Mouse (Mus musculus) adrenal gland, adult 8-10 months (tissue): ENCODE data around the gene Nod1. TPM values are rescaled to one million over a fixed set of nuclear protein-coding genes. Genes with fewer than 3 reads are reported as not detected.
A peak's percentile ranks its signal among the peaks of the same experiment; 100 is the strongest.

ENCODE experiments used
- DNase-seq: peaks from one replicate; pipeline ENCODE4 v3.0.0; 2022
- total RNA-seq, 4 experiments: library from RNA; stranded (reverse); gene quantifications; 2 replicates each; pipeline ENCODE4 v1.2.4; 2022

Gene Nod1
- total RNA-seq, 4 experiments from 2014 or later: 9.1 to 14.0 (median 11.6) TPM

DNA sequence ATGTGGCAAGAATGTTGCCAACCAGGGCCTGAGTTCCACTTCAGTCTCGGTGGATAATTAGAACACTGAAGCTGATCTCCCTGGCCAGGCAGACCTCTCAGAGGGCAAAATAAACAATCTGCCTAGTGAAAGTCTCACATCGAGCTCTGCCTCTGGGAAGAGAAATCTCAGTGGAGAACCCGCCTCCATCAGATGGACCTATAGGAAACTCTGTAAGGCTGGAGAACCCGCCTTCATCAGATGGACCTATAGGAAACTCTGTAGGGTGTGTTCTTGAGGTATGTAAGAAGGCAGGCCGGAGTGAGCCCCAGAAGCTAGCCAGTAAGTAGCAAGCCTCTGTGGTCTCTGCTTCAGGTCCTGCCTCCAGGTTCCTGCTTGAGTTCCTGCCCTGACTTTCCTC, 37.5 kb downstream of the Nod1 start:
- no peak for DNase-seq

DNA sequence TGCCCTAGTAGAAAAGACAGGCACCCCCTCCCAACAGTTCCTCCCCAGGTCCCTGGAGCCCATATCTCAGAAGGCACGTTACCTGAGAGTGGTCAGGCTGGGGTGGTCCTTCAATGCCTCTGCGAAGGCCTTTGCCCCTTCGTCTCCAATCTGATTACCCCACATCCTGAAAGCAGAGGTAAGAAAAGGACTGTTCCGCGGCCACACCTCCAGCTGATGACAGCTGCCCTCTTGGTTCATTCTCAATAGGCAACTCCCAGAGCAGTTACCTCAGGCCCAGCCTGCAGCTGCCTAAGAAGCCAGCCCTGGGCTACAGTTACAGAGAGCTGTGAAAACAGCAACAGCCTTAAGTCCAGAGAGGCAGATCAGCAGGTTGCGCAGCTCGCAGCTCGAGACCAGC, 38.1 kb downstream of the Nod1 start:
- no peak for DNase-seq

DNA sequence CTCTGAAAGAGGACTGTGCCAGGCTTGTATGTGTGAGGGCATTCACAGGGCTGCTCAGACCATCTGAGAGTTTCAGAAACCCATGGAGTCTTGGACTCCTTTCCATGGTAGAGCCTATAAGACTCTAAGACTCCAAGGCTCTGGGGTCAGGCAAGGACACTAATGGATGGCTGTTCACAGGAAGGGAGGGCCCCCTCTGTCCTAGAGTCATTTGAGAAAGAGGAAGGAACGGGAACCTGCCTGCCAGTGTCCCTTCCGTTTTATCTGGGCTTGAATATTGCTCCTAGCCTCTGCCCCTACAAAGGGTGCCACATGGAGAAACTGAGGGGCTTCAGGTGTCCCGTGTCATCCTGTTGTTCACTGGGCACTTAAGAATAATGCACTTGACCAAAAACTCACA, 38.5 kb downstream of the Nod1 start:
- DNase-seq: no peak

DNA sequence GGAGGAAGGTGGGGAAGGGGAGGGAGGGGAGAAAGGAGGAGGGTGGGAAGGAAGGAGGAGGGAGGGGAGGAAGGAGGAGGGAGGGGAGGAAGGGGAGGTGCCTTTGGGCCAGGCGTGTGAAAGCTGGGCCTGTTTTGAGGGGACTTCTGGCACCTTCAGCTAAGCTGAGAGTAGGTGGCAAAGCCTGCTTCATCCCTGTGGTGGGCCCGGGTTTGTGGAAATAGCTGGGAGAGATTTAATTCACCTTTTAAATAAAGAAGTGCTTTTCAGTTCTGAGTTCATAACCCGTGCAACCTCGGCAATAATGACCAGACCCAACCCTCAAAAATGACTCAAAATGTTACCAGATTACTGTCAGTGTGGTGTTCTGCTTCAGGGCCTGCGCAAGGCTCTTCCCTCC, 39.2 kb downstream of the Nod1 start:
- no peak for DNase-seq

DNA sequence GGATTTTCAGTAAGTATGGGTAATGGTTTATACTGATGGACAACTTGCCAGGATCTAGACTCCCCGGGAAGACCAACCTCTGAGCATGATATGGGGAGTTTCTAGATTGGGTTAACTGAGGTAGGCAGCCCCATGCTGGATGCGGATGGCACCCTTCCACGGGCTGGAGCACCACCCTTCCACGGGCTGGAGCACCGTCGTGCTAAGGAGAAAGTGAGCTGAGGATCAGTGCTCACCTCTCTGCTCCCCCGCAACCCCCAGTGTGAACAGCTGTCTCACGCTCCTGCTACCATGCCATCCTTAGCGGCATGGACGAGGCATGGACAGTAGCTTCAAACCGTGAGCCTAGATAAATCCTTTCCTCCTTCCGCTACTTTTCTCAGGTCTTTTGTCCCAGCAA, 39.9 kb downstream of the Nod1 start:
- DNase-seq: no peak

DNA sequence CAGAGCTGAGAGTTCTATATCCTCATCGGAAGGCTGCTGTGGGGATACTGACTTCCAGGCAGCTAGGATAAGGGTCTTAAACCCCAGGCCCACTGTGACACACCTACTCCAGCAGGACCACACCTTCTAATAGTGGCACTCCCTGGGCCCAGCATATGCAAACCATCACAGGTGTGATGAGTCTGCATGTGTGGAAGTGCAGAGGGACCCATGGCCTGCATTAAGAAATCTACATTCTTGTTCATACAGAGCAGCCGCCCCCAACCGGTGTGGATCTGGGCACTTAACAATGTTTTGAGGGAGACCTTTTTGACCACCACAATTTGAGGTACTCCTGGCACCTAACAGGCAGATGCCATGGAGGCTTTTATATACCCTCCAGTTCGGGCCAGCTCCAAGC, 40.8 kb downstream of the Nod1 start:
- DNase-seq: no peak

DNA sequence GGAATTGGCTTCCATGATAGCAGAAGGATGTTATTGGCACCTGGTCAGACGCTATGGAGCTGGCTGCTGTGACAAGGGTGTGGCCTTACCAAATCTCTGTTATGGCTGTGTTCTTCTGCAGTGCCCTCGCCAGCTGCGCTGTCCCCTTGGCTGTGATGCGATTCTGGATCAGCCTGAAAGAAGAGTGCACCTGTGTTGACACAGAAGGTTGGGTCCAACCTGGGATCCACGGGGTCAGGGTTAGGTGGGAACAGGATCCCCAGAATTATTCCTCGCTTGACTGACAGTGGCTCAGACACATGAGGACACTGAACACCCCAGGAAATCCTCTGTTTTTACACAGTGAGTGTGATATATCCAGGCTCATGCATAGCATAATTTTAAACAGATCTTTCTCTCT, 44.5 kb downstream of the Nod1 start:
- no peak for DNase-seq

DNA sequence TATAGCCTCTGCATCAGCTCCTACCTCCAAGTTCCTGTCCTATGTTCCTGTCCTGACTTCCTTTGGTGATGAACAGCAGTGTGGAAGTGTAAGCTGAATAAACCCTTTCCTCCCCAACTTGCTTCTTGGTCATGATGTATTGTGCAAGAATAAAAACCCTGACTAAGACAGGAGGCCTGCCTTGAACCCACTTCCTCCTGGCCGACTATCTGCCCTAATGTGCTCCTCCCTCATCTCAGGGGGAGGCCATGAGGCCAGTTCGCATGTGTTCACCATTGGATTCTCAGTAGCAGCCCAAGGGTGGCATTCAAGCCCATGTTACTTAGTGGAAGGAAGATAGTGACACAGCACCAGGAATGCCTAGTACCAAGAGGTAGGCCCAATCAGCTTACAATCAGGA, 45.5 kb downstream of the Nod1 start:
- DNase-seq: no peak

DNA sequence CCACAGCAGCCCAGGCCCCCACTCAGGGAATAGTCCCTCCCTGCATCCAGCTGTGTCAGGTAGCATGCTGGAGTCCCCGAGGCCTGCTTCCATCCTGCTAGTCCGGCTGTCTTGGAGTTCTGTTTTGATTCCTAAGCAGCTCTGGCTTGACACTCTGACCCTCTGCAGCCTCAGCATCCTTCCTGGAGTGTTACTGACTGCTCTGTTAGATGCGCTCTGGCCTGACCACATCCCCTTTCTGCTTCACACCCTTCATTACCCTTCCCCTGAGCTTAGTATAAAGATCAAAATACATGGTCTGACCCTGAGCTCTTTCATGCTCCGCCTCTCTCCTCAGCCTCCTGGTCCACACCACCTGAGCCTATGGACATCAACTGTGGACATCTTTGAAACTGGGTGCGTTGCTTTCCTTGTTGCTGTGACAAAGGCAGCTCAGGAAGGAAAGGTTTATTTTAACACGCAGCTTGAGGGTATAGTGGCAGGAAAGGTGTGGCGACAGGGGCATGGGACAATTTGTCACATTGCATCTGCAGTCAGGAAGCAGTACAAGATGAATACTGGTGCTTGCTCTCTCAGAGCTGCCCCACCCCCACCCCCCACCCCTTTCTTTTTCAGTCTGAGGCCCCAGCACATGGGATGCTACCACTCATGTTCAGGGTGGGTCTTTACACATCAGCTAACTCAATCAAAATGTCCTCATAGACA, 46.5 kb downstream of the Nod1 start:
- DNase-seq: no peak

GRCm38 (mm10) chr6:54924538-54924937, 47.9 kb downstream of the Nod1 start:
- no peak for DNase-seq

DNA sequence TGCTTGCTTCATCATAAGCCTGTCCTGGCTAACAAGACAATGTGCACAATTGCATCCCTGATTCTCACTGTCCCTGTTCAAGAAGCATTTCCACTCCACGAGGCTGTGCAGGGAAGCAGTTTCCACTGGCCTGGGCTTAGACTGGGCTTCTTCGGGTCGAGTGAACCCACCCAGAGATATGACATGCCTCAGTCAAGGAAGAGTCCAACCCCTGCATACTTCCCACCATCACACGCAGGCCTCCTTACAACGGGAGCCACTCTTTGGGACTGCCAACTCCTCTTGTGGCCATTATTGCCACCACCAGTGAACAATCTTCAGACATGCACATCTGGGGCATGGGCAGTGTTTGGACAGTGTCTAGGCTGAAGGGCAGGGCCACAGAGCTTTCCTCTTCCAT, 53.9 kb downstream of the Nod1 start:
- no peak for DNase-seq

GRCm38 (mm10) chr6:54917523-54917922, 54.9 kb downstream of the Nod1 start:
- DNase-seq: no peak

- no peak for DNase-seq
These were observed 55.5 kb downstream of the Nod1 start for GRCm38 (mm10) chr6:54916941-54917340.

DNA sequence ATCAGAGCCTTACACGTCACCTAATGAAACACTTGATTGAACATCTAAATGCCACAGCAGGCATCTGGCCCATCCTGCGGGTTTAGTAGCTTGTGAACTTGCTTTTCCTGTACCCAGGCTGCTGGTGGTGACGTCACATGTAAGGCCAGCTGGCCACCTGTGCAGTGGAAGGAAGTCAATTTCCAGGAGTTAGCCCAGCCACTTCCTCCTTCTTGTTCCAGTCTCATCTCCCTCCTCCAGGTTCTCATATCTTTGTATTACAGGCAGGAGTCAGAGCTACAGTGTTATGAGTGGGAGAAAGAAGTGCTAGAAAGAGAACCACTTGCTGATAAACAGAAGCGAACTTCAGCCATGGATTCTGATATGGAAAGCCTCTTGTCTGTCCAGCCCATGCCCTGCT, 56.2 kb downstream of the Nod1 start:
- no peak for DNase-seq

GRCm38 (mm10) chr6:54914977-54915376, 57.4 kb downstream of the Nod1 start:
- no peak for DNase-seq

GRCm38 (mm10) chr6:54906053-54907040, 66.1 kb downstream of the Nod1 start:
- no peak for DNase-seq

- DNase-seq: no peak
These were observed 69.9 kb downstream of the Nod1 start for GRCm38 (mm10) chr6:54902547-54902946.

GRCm38 (mm10) chr6:54900256-54900655, 72.2 kb downstream of the Nod1 start:
- no peak for DNase-seq

- DNase-seq: no peak
These were observed 81.0 kb downstream of the Nod1 start for GRCm38 (mm10) chr6:54891384-54891783.

GRCm38 (mm10) chr6:54890221-54890620, 82.2 kb downstream of the Nod1 start:
- DNase-seq: no peak

DNA sequence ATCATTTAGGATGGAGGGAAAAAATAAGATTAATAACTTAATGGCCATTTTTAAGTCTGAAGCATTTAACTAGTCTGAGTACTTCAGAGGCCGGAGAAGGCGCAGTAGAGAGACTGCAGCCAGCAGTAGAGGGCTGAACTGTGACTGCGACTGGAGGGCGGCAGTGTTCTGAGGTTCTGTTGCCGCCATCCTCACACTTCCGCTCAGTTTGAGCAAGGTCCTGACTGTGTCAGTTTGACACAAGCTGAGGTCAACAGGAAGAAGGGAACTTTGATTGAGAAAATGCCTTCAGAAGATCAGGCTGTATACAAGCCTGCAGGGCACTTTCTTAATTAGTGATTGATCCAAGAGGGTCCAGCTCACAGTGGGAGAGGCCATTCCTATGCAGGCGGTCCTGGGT, 86.2 kb downstream of the Nod1 start:
- DNase-seq: no peak

DNA sequence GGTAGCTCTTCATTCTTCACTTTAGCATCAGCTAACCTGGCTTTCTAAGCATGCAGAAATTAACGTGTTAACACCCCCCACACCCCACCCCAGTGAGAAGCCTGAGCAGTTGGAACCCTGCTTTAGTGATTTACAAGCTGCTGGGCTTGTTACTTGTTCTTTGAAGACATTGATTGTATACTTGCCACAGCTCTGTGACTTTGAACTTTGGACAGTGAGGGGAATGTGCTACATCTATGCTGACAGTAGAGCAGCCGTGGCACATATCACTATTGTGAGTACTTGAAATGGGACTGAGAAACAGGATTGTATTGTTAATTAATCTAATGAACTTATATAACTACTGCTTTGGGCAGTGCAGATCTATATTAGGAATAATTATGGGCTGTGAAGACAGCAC, 89.0 kb downstream of the Nod1 start:
- DNase-seq: no peak

- DNase-seq: peak; percentile 26
These were observed 92.3 kb downstream of the Nod1 start for GRCm38 (mm10) chr6:54880086-54880485.

DNA sequence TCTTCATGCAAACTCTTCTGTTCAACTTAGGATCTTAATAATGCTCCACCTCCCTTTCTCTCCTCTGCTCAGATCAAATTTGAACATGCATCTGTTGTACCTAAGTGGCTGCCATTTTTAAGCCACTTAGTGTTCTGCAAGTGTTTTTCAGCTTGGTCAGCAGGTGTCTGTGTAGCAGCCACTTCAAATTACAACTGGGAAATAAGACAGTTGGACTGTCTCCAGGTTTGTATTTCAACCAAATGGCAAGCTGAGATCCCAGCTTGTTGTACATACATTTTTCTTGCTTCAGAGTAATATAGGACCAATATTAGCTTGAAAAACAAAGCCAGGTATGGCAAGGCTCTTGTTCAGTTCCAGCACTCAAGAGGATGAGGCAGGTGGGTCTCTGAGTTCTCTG, 93.9 kb downstream of the Nod1 start:
- no peak for DNase-seq
